Mouse (Mus musculus) liver, embryonic 16.5 days (tissue): ENCODE results near the gene Ppp1r16b. TPM values are rescaled to one million over a fixed set of nuclear protein-coding genes. Genes with fewer than 3 reads are reported as not detected.
A peak's percentile ranks its signal among the peaks of the same experiment; 100 is the strongest.

ENCODE experiments used
- ATAC-seq: fragments of 200-750 bp; cut with Nextera tagmentation; 2 replicates; pipeline ENCODE4 v1.8.0; 2017; ENCODE audit warnings: low read depth, mild to moderate bottlenecking, moderate number of reproducible peaks, moderate library complexity
- H3K27ac ChIP-seq: fragments of 300-500 bp; sonication (generic); 2 replicates; pipeline ENCODE4 v1.5.1; 2014; ENCODE audit warnings: mild to moderate bottlenecking, low read length
- H3K27me3 ChIP-seq: fragments of 300-500 bp; sonication (generic); 2 replicates; pipeline ENCODE4 v1.6.1; 2014; ENCODE audit warnings: low read depth, low read length, mixed read lengths; ENCODE audit not compliant: control insufficient read depth, insufficient read depth
- H3K36me3 ChIP-seq: fragments of 300-500 bp; sonication (generic); 2 replicates; pipeline ENCODE4 v1.6.1; 2014; ENCODE audit warnings: mild to moderate bottlenecking; ENCODE audit not compliant: control insufficient read depth, insufficient read depth
- H3K4me1 ChIP-seq: fragments of 300-500 bp; sonication (generic); 2 replicates; pipeline ENCODE4 v1.6.1; 2014; ENCODE audit warnings: low read depth, low read length, mixed read lengths; ENCODE audit not compliant: control insufficient read depth
- H3K4me2 ChIP-seq: fragments of 300-500 bp; sonication (generic); 2 replicates; pipeline ENCODE4 v1.6.1; 2014; ENCODE audit warnings: low read depth, low read length, mixed read lengths
- H3K4me3 ChIP-seq: fragments of 300-500 bp; sonication (generic); 2 replicates; pipeline ENCODE4 v1.5.1; 2014; ENCODE audit warnings: low read depth, mild to moderate bottlenecking, low read length
- H3K9ac ChIP-seq: fragments of 300-500 bp; sonication (generic); 2 replicates; pipeline ENCODE4 v1.6.1; 2014; ENCODE audit warnings: low read depth, low read length
- H3K9me3 ChIP-seq: fragments of 300-500 bp; sonication (generic); replicated peaks from 2 replicates; pipeline ENCODE4 v1.6.1; 2016; ENCODE audit warnings: low read length; ENCODE audit not compliant: control insufficient read depth
- WGBS: fragments of 180-500 bp; shearing (Covaris S2); extraction: QIAGEN DNeasy Blood & Tissue Kit; methylation state at CpG from one replicate; pipeline ENCODE4 v1.1.7; 2014; ENCODE audit not compliant: insufficient replicate concordance; 5-methylcytosine and 5-hydroxymethylcytosine counted together
- polyA plus RNA-seq: library from polyadenylated mRNA; unstranded; fragments of >200 nt; fragmentation: Nextera tagmentation; extraction: Ambion mirVana; gene quantifications from 2 replicates; pipeline ENCODE4 v1.2.1, GENCODE M21; 2015

The Ppp1r16b gene
- polyA plus RNA-seq, 1 experiment from 2014 or later = 1.6 TPM

DNA sequence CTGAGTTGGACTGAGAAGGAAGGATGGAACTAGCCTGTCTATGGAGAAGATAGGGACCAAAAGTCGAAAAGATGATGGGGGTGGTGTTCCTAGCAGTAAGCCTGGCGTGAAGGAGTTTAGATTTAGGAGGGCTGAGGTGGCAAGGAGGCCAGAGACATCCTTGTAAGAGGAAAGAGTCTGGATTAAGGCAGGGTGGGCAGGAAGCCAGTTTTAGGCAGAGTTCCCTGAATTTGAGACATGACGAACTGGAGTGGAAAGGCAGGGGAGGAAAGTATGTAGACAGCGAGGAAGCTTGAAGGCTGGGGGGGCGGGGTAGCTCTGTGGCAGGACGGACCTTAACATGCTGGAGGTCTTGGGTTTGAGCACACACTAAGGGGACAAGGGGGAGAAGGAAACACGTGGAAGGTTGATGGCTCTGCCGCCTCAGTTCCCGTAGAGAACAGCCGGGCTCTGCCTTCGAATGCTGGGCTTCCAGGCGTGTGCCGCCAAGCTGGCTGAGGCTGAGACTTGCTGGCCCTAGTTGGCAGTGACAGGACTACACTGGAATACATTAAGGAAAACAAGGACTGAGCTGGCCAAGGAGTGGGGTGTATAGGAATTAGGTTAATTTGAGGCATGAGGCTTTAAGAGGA is 105.0 kb downstream of the Ppp1r16b start:
- H3K4me3 ChIP-seq = peak overlapping the region; percentile 74
- no peak for ATAC-seq
- peak overlapping the region; percentile 9; the same call in 1 of the 2 replicates for H3K9ac ChIP-seq
- peak overlapping the region; percentile 97 for H3K4me2 ChIP-seq
- H3K4me1 ChIP-seq = peaks cover 42% of the 10 kb centered on the region
- 58% methylated on average over 13 of the region's 13 CpGs for WGBS
- H3K27me3 ChIP-seq = no peaks in the 10 kb centered on the region
- no peaks in the 10 kb centered on the region for H3K9me3 ChIP-seq
- peaks cover 5% of the 10 kb centered on the region for H3K36me3 ChIP-seq
- H3K27ac ChIP-seq = no peak overlapping the region

DNA sequence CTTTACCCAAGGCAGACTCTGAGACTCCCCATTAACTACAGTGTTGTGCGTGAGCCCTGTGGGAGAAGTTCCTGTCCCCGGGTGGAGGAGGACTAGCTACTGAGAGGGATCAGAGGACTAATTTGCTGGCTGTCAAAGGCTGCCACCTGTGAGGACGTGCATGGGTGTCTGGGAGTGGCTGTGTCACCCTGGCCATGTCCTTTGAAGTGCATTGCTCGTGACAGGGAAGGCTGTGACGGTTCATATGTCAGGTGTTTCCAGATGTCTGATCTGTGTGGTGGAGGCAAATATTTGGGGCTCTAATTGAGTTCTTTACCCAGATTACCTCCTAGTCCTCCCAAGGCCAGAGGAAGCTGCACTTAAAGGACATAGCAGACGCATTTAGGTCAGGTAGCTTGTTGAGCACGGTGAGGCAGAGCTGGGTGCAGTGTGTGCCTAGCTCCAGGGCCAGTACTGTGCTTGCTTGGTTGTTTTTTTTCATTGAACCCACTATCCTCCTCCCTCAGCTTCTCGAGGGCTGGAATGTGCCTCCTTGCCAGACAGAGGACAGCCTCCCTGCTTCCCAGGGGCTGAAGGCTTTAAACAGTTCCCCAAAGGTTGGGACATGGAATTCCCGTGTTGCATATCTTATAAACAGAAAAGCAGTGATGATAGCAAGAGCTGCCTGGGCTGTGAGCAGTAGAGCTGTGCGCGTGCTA is 106.0 kb downstream of the Ppp1r16b start:
- no peak overlapping the region for H3K27ac ChIP-seq
- peak overlapping the region; percentile 22; the same call in 1 of the 2 replicates for H3K9ac ChIP-seq
- H3K4me2 ChIP-seq = peak overlapping the region; percentile 97
- H3K27me3 ChIP-seq = no peaks in the 10 kb centered on the region
- H3K36me3 ChIP-seq = peaks cover 5% of the 10 kb centered on the region
- H3K4me3 ChIP-seq = peak overlapping the region; percentile 74
- H3K4me1 ChIP-seq = peaks cover 42% of the 10 kb centered on the region
- WGBS = 71% methylated on average over 11 of the region's 11 CpGs
- H3K9me3 ChIP-seq = no peaks in the 10 kb centered on the region
- ATAC-seq = no peak

DNA sequence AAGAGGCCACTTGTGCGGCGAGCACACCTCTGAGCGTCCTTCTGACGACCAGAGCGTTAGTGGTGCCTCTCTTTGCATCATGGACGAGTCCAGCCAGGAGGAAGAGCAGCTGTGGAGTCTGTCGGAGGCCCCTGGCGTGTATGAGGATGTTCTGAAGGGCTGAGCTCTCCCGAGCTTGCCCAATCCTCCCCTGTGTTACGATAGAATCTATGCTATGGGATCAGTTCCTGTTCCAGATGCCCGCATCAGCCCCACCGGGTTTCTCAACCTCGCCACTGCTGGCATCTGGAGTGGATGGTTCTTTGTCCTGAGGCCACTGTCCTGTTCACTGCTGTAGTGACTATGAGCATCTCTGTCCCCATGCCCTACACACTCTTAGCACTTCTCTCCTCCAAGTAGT is 107.6 kb downstream of the Ppp1r16b start:
- Histone ChIP-seq H3K36me3 (peaks cover 5% of the 10 kb centered on the region), H3K9ac (no peak overlapping the region), H3K4me1 (peaks cover 48% of the 10 kb centered on the region), H3K9me3 (no peaks in the 10 kb centered on the region), H3K27ac (no peak overlapping the region), H3K4me2 (no peak overlapping the region), H3K4me3 (no peak overlapping the region), H3K27me3 (no peaks in the 10 kb centered on the region)
- ATAC-seq = no peak
- 80% methylated on average over 13 of the region's 13 CpGs for WGBS

DNA sequence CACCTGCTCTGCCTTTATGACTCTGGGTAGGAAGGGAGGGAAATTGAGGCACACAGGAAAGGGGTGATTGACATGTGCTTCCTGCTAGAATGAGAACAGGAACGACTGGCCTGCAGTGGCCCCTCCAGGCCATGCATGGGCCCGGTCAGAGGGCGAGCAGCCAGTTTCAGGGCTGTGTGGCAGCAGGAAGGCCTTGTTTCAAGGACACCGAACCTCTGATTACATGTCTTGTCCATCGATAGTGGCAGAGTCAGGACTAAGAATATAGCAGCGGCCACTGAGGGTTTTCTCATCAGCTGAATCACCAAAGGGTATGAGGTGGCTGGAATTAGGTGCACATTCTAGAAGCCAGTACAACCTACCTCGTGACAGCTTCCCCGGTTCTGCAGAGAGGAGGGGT is 109.7 kb downstream of the Ppp1r16b start:
- H3K4me2 ChIP-seq = no peak overlapping the region
- no peak for ATAC-seq
- H3K4me1 ChIP-seq = peaks cover 37% of the 10 kb centered on the region
- H3K36me3 ChIP-seq = peaks cover 11% of the 10 kb centered on the region
- no peak overlapping the region for H3K4me3 ChIP-seq
- no peak overlapping the region for H3K9ac ChIP-seq
- no peaks in the 10 kb centered on the region for H3K27me3 ChIP-seq
- no peaks in the 10 kb centered on the region for H3K9me3 ChIP-seq
- WGBS = 55% methylated on average over 8 of the region's 8 CpGs
- H3K27ac ChIP-seq = no peak overlapping the region

DNA sequence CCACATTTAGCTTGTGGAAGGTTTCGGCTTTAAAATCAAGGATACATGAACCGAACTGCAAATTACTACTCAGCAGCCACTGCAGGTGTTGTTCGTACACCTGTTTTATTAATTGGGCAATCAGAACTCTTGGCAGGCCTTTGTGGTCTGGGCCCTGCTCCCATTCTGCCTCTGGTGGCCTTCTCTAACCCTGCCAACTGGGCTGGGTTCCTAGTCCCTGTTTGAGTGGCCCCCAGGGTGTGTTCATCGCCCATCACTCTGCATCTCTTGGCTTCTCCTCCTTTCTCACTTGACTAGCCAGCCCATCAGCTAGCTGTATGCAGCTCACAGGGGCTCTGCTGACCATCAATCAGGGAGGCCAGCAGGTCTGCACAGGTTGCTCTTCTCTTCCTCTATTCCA is 111.5 kb downstream of the Ppp1r16b start:
- Histone ChIP-seq H3K4me3 (no peak overlapping the region), H3K9ac (no peak overlapping the region), H3K36me3 (peaks cover 29% of the 10 kb centered on the region), H3K4me2 (no peak overlapping the region), H3K9me3 (no peaks in the 10 kb centered on the region), H3K27ac (no peak overlapping the region), H3K27me3 (no peaks in the 10 kb centered on the region), H3K4me1 (peaks cover 20% of the 10 kb centered on the region)
- ATAC-seq = no peak
- WGBS = 88% methylated on average over 4 of the region's 4 CpGs

DNA sequence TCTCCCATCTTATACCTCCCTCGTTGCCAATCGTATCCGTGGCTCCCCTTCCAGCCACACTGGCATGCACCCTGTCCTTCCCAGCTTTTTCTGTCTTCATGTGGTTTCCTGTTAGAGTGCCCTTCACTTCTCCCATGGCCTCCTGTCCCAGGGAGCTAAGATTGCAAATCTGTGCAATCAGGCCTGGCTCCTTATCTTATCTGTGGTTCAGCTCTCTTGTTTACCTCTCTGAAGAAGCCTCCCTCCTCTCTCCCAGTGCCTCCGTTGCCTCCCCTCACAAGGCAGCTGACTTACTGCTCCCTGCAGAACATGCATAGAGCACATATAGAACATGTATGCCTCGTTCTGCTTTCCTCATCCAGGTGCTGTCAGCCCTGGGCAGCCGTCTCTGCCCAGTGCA is 112.3 kb downstream of the Ppp1r16b start:
- peaks cover 31% of the 10 kb centered on the region for H3K36me3 ChIP-seq

DNA sequence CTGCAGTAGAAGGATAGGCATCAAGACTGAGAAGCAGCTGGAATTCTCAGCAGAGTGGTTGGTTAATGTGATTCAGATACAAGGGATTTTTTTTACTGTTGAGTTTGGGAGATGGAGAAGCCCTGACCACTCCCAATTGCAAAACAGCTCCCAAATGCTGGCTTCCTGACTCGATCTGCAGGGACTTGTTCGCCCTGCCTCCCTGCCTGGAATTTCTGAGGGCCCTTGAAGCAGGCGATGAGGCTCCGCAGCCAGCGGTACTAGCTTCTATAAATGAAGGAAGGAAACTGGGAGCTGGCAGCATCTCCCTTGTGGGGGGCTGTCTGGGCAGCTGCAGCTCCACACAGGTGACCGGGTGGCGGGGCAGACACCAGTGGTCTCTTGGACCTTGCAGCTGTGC is 113.2 kb downstream of the Ppp1r16b start:
- Histone ChIP-seq H3K9me3 (no peaks in the 10 kb centered on the region), H3K27me3 (no peaks in the 10 kb centered on the region), H3K4me2 (no peak overlapping the region), H3K9ac (no peak overlapping the region), H3K36me3 (peaks cover 32% of the 10 kb centered on the region), H3K4me3 (no peak overlapping the region), H3K4me1 (peaks cover 16% of the 10 kb centered on the region), H3K27ac (no peak overlapping the region)
- ATAC-seq = no peak
- WGBS = 81% methylated on average over 7 of the region's 7 CpGs

More for the DNA sequence above, 112.3 kb downstream of the Ppp1r16b start:
- Histone ChIP-seq H3K9me3 (no peaks in the 10 kb centered on the region), H3K4me1 (peaks cover 16% of the 10 kb centered on the region), H3K4me2 (no peak overlapping the region), H3K4me3 (no peak overlapping the region), H3K9ac (no peak overlapping the region), H3K27me3 (no peaks in the 10 kb centered on the region), H3K27ac (no peak overlapping the region)
- ATAC-seq = no peak
- WGBS = 47% methylated on average over 6 of the region's 6 CpGs

DNA sequence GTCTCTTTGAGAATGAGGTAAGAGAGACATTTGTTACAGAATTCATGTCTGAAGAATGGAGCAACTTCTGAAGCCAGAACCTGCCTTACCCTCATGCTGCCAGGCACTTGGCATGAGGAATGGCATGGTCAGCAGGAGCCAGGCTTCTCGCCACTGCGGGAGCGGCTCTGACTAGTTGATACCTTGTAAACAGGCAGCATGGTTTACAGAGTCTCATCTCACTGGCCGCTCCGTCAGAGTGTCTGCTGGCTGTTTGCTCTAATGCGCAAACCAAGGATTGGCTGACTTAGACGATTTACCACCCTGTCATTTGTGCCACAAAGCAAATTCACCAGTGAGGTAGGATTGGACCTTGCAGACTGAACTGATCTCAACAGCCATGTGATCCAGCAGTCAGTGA is 115.9 kb downstream of the Ppp1r16b start:
- peaks cover 10% of the 10 kb centered on the region for H3K4me1 ChIP-seq
- H3K4me2 ChIP-seq = no peak overlapping the region
- no peak overlapping the region for H3K27ac ChIP-seq
- no peak overlapping the region for H3K4me3 ChIP-seq
- WGBS = 89% methylated on average over 7 of the region's 7 CpGs
- peaks cover 58% of the 10 kb centered on the region for H3K36me3 ChIP-seq
- no peaks in the 10 kb centered on the region for H3K9me3 ChIP-seq
- no peaks in the 10 kb centered on the region for H3K27me3 ChIP-seq
- no peak for ATAC-seq
- H3K9ac ChIP-seq = no peak overlapping the region
